Mouse (Mus musculus) left cerebral cortex, adult 8-10 months (tissue): ENCODE measurements around the gene H2-K1. TPM values are rescaled to one million over a fixed set of nuclear protein-coding genes. Genes with fewer than 3 reads are reported as not detected.

Experiments
- DNase-seq, 2 experiments: peaks; one replicate each; pipeline ENCODE4 v3.0.0; 2022; ENCODE audit warnings: low spot score in 2 of 2
- microRNA-seq, 2 experiments: library from miRNA; unstranded; fragments of <30 nt; microRNA quantifications; one replicate each; pipeline ENCODE4 v1.2.0; 2022
- total RNA-seq, 4 experiments: library from RNA; stranded (reverse); gene quantifications; 2 replicates each; pipeline ENCODE4 v1.2.4; 2022

The H2-K1 gene
- total RNA-seq, 4 experiments from 2014 or later, result 31.2 to 66.9 (median 50.2) TPM

DNA sequence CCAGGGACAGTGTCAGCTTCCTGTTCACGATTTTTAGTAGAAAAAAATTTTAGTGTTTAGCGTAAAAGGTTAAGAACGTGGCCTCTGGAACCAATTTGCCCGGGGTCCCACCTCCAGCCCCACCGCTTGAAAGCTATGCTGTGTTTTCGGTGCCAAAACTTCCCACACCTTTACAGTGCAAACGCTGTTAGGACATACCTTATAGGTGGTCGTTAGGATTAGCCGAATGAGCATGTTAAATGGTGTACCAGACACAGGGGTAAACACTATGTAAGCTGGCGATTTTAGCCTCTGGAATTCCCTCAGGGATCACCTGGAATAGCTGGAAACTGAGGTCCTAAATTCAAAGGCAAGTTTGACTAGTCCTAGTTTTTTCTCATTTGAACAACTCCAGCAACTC lies 43.8 kb downstream of the H2-K1 start:
- DNase-seq, result no peak

DNA sequence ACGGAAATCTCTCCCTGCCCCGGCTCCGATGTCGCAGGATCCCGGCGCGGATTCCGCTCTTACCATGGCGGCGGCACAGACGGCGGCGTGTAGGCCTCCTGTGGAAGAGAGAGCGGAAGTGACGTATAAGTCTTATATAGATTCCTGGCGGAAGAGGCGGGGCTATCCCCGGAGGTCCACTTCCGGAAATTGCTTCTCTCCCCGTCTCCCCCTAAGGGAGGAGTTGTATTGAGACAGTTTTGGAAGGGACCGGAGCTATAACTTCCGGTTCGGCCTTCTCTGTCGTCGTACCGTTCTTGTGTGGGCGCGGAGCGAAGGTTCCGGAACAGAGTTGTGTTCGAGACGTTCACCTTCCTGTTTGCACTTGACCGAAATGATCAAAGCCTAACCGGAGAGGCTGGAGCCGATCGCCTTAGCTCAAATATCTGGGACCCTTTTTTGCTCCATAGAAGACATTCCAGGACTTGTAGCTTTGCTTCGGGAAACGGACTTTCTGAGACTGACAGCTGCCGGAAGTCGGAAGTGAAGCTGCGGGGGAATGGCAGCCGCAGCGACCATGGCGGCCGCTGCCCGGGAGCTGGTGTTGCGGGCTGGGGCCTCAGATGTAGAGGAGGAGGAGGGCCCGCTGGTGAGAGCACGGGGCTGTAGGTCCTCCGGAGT lies 44.5 kb downstream of the H2-K1 start, which contains the start of the genes Vps52 and Rps18:
Gene Vps52, plus strand, starts transcription at position 258 of the 660 bp plus-strand sequence.
Gene Rps18, minus strand, starts transcription at position 447 of the 660 bp plus-strand sequence.
- peak; percentile 92 to 97 for DNase-seq

DNA sequence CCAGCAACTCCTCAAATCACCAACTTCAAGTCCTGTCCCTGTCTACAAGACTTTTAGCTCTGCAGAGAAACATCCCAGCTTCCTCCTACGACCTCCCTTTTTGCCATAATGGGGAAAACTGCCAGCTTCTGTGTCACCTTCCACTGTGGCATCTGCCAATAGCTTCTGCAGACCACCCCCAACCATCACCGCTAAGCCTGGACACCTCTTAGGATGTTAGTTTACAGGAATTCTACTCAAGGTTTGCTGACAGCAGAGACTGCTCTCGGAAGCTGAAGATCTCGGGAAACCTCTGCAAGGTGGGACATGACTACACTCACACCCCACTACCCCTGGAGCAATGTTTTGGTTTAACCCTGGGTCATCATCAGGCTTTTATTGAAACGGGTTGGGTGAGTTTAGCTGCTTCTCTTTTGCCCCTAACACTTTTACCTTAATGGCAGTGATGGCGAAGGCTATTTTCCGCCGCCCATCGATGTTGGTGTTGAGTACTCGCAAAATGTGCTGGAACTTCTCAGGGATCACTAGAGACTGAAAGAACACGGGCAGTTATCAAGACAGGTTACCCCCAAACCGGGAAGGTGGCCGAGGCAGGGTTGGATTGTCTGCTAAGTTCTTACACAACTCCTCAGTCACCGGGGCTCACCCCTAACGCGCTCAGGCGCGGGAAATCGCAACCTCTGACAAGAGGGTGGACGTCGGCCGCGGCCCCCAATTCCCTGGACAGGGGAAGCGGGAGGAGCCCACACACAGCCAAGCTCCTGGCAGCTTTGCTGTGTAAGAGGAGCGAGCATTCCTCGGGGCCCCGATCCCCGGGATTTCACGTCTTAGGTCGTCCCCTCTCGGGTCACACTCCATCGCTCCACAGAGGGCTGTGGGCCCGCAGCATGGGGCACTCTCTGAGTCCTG lies 45.2 kb downstream of the H2-K1 start:
- DNase-seq, result no peak

DNA sequence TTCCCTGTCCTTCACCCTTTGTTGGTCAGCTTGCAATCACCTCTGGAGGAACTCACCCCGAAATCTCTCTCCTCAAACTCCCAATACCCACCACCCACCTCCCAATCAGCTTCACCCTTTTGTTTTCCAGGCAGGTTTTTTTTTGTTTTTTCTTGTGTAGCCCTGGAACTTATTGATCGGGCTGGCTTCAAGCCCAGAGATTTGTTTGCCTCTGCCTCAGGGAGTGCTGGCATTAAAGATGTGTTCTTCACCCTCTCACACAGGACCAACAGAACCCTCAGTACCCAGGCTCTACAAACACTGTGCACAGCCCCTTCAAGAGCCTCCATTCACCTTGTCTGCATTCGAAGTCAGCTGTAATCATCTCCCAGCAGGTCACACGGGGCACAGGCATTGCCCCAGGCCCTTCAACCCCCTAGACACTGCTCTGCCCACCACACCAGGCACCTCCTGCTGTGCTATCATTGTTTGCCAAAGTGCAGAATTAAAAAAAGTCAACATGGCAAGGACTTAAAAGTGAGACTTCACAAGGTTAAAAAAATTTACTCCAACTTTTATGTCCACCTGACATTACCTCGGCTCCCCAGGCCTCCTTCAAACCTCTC lies 46.1 kb downstream of the H2-K1 start:
- peak in 1 of 2 experiments; percentile 4 for DNase-seq

DNA sequence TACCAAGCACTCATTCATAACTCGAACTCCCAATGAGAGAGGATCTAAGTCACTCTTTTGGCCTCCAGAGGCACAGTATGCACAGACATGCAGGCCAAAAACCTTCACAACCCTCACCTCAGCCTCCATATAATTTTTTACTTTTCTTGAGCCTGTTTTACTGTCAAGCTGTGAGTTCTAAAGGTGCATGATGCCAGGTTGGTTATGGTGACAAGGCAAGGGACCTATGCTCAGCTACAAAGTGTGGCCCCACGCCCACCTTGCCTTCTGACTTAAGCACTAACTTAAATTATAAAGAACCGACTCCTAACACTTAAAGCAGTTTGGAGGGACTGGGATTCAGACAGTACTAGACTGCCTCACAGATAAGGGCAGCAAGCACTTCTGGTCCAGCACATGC lies 46.8 kb downstream of the H2-K1 start:
- no peak for DNase-seq

DNA sequence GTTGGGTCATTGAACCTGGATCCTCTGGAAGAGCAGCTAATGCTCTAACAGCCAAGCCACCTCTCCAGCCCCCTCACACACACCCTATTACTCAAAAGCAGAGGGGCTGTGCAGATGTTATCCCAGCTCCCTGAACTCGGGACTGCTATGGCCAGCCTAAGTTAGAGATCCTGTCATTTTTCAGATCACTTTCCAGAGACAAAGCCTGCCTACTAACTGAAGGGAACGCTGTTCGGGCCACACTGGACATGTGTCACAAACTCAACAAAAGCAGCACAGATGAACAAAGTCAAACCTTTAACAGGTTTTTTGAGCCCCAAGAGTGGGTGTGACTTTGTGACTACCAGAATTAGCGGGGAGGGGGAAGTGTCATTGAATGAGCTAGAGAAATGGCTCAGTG lies 47.3 kb downstream of the H2-K1 start:
- DNase-seq, result peak in 1 of 2 experiments; percentile 5

DNA sequence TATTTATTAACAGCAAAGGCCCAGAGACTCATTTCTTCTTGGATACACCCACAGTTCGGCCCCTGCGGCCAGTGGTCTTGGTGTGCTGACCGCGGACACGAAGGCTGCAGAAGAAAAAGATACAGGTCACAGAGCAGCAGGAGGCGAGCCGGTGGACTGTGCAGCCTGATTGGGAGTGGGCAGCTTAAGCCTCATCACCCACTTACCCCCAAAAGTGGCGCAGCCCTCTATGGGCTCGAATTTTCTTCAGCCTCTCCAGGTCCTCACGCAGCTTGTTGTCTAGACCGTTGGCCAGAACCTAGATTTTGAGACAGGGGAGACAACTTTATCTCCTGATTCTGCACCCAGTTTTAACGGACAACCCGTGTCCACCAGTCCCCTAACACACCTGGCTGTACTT lies 48.1 kb downstream of the H2-K1 start:
- peak in 1 of 2 experiments; percentile 12 for DNase-seq

DNA sequence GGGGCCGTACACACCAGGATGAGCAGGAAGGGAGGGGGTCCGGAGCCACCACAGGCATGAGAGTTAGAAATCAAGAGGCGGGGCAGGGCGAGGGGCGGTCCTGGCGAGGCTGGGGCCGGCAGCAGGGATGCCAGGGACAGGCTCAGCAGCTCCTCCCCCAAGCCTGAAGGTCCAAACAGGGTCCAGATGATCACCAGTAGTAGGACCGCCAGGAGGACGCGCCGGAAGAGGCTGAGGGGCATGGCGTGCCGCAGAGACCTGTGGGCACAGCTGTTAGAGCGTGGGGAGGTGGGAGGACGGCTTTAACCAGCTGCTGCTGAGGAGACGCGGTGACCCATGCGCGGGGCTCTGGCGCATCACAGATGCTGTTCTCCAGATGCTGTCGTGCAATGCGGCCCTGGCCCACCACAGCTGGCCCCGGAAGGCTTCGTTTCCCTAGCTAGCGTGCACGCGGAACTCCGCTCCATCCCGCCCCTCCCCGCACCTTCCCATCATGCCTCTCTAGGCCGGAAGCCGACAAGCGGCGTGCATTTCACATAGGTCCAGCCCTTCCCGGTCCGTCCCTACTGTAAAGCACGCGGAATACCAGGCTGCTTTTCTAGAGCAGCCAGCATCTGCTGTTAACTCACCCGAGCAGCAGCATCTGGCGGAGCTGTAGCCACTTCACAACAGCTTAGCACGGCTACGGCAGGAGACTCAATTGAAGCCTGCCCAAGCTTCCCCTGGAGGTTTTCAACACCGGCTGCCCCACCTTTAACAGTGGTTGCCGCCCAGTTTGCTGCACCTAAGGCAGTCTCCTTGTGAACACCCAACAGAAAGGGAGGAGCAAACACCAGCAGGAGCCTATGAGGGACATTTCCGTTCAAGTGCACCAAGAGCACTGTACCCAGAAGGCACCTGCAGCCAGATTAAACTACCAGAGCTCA lies 48.9 kb downstream of the H2-K1 start, which contains the start of gene B3galt4:
Gene B3galt4, minus strand, starts transcription at position 468 of the 926 bp plus-strand sequence.
- DNase-seq, result peak; percentile 59 to 71

DNA sequence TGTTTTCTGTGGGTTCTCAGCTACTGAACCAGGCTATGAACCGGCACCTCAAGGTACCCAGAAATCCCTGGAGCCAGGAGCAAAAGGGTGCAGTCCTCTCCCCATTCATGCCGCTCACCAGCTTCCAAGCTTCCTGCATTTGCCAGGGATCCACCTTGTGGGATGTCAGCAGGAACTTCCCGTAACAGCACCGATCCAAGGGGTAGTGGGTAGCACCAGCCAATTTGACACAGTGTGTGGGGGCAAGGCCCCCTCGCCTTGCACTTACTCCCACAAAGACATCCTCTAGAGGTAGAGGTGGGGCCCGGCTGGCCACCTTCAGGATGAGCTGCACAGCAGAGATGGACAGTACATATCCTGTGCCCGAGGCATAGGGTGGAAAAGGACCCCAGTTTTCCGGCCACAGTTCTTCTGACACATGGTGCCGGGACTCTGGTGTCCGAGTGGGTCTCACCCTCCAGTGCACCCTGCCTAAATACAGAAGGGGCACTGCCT lies 50.0 kb downstream of the H2-K1 start:
- DNase-seq, result no peak

DNA sequence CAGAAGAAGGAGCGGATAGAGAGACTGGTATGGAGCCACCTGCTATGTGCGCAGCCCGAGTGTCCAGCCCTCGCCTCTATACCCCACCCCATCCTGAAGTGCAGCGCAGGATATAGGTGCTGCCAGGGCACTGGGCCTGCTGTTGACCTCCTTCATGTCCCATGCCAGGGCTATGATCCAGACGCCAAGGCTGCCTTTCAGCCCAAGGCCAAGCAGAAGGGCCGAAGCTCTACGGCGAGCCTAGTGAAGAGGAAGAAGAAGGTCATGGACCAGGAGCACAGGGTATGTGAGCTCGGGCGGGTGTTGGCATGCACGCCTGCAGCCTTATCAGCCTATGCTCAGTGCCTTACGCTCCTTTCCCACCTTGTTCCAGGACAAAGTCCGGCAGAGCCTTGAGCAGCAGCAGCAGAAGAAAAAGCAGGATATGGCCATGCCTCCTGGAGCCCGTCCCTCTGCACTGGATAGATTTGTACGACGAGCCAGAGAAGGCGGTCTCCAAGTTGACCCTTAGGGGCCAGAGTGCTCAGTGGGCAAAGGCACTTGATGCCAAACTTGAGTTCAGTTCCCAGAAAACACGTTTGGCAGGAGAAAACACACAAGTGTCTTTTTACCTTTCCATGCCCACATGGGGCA lies 51.1 kb downstream of the H2-K1 start:
- DNase-seq, result no peak

DNA sequence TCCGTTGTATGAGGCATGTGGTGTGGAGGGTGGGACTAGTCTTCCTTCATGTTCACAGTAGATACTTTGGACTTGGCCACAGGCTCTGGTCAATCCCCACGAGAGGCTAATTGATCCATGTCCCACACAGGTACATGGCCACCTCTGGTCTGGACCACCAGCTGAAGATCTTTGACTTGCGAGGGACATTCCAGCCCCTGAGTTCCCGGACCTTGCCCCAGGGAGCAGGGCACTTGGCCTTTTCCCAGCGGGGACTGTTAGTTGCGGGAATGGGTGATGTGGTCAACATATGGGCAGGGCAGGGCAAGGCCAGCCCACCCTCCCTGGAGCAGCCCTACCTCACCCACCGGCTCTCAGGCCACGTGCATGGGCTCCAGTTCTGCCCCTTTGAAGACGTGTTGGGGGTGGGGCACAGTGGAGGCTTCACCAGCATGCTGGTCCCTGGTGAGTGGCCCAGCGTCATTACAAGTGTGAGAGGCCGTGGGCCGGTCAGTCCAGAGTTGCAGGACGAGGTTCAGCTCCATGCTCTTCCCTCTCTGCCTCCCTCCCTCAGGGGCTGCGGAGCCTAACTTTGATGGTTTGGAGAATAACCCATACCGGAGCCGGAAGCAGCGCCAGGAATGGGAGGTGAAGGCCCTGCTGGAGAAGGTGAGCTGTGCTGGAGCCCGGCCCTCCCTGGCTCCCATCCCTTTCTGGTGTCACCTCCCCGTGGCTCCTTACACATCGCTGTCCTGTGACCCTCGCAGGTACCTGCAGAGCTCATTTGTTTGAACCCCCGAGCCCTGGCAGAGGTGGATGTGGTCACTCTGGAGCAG lies 51.9 kb downstream of the H2-K1 start:
- DNase-seq, result no peak

DNA sequence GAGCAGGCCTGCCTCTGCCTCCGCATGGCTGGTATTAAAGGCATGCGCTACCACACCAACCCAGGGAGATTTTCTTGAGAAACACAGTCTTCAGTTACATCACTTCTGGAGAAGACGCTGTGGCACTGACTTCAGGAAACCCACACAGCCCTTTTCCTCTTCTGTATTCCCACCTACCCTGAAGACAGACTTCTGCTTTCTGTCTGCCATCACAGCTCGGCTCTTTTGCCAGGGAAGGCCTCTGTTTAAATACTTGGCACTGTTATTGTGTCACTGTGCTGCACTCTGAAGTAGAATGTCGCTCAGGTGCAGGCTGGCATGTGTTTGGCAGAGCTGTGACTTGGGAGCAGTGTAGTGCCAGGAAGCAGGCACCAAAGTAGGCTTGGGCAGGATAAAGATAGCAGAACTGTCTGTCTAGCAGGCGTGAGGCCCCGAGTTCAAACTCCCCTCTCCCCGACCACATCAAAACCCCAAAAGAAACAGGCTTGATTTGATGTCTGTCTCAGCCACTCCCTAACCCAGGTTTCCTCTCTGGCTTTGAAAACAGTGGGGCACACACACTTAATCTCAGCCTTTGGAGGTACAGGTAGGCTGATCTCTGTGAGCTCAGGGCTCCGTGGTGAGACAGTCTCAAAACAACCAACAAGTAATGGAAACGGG lies 52.6 kb downstream of the H2-K1 start:
- DNase-seq, result no peak

Small RNA genes lying within 50 kb of the gene (microRNA-seq; reads per million reads assigned to microRNA genes)
- gene Mir219a-1, result 0 reads per million in 2 experiments
- 0 reads per million in 2 experiments for gene Mir219c

Other genes starting within 250 kb of the H2-K1 start
- 100 to 1,000 TPM; 351 to 365 (median 357) TPM for gene Rab11b, start 239.8 kb downstream of the H2-K1 start, total RNA-seq
- gene Angptl4, start 218.5 kb downstream of the H2-K1 start, total RNA-seq, result 1 to 10 TPM; 2.3 to 3.2 (median 2.5) TPM
- gene Kank3, start 189.8 kb downstream of the H2-K1 start, total RNA-seq, result 10 to 100 TPM; 27.6 to 33.8 (median 31.5) TPM
- 100 to 1,000 TPM; 672 to 810 (median 775) TPM for gene Rps28, start 175.8 kb downstream of the H2-K1 start, total RNA-seq
- gene Ndufa7, start 175.8 kb downstream of the H2-K1 start, total RNA-seq, result 100 to 1,000 TPM; 193 to 206 (median 201) TPM
- gene Cd320, start 157.3 kb downstream of the H2-K1 start, total RNA-seq, result 10 to 100 TPM; 23.3 to 27.1 (median 24.8) TPM
- gene Gm7029, start 126.5 kb downstream of the H2-K1 start, total RNA-seq, result not detected
- 1 to 10 TPM; 2.0 to 3.0 (median 2.9) TPM for gene Kifc1, start 109.7 kb downstream of the H2-K1 start, total RNA-seq
- gene Platr17, start 95.2 kb downstream of the H2-K1 start, total RNA-seq, result 1 to 10 TPM in 2 of 4 experiments, not detected in 2; 1.3 to 1.6 TPM
- 10 to 100 TPM; 24.0 to 31.9 (median 27.1) TPM for gene Daxx, start 90.9 kb downstream of the H2-K1 start, total RNA-seq
- 10 to 100 TPM; 53.0 to 74.3 (median 56.5) TPM for gene Tapbp, start 84.4 kb downstream of the H2-K1 start, total RNA-seq
- 10 to 100 TPM; 36.8 to 44.6 (median 41.3) TPM for gene Zbtb22, start 84.4 kb downstream of the H2-K1 start, total RNA-seq
- gene Rgl2, start 70.8 kb downstream of the H2-K1 start, total RNA-seq, result 10 to 100 TPM; 48.9 to 73.4 (median 60.6) TPM
- gene Pfdn6, start 60.0 kb downstream of the H2-K1 start, total RNA-seq, result 100 to 1,000 TPM in 1 of 4 experiments, 10 to 100 TPM in 3; 81.6 to 112 (median 95.7) TPM
- 10 to 100 TPM; 10.9 to 14.7 (median 13.7) TPM for gene Wdr46, start 59.7 kb downstream of the H2-K1 start, total RNA-seq
- 1 to 10 TPM; 5.8 to 6.9 (median 6.2) TPM for gene B3galt4, start 48.9 kb downstream of the H2-K1 start, total RNA-seq
- 10 to 100 TPM; 70.6 to 79.6 (median 72.8) TPM for gene Vps52, start 44.5 kb downstream of the H2-K1 start, total RNA-seq
- gene Rps18, start 44.3 kb downstream of the H2-K1 start, total RNA-seq, result 100 to 1,000 TPM; 328 to 351 (median 339) TPM
- gene Ring1, start 24.3 kb upstream of the H2-K1 start, total RNA-seq, result 10 to 100 TPM; 31.4 to 43.5 (median 36.1) TPM
- gene H2-Ke6, start 27.7 kb upstream of the H2-K1 start, total RNA-seq, result 10 to 100 TPM; 45.6 to 50.2 (median 46.4) TPM
- 10 to 100 TPM; 91.2 to 98.6 (median 95.0) TPM for gene Slc39a7, start 31.3 kb upstream of the H2-K1 start, total RNA-seq
- gene Rxrb, start 31.5 kb upstream of the H2-K1 start, total RNA-seq, result 10 to 100 TPM; 72.8 to 87.6 (median 78.1) TPM
- gene Col11a2, start 39.1 kb upstream of the H2-K1 start, total RNA-seq, result 10 to 100 TPM; 12.6 to 18.0 (median 16.8) TPM
- 1 to 10 TPM in 2 of 4 experiments, under 1 TPM in 1, not detected in 1; 0.44 to 2.2 (median 1.7) TPM for gene H2-Oa, start 92.0 kb upstream of the H2-K1 start, total RNA-seq
- 10 to 100 TPM; 20.7 to 35.3 (median 30.7) TPM for gene H2-DMa, start 119.2 kb upstream of the H2-K1 start, total RNA-seq
- 100 to 1,000 TPM; 181 to 210 (median 190) TPM for gene Brd2, start 122.3 kb upstream of the H2-K1 start, total RNA-seq
- 1 to 10 TPM in 3 of 4 experiments, under 1 TPM in 1; 0.84 to 3.5 (median 2.0) TPM for gene H2-DMb2, start 143.0 kb upstream of the H2-K1 start, total RNA-seq
- gene H2-DMb1, start 152.7 kb upstream of the H2-K1 start, total RNA-seq, result 1 to 10 TPM; 2.2 to 7.1 (median 3.5) TPM
- gene Tap1, start 187.2 kb upstream of the H2-K1 start, total RNA-seq, result 1 to 10 TPM; 3.0 to 8.6 (median 4.6) TPM
- 1 to 10 TPM; 2.6 to 3.2 (median 3.0) TPM for gene Psmb9, start 187.4 kb upstream of the H2-K1 start, total RNA-seq
- gene Psmb8, start 197.4 kb upstream of the H2-K1 start, total RNA-seq, result 10 to 100 TPM in 1 of 4 experiments, 1 to 10 TPM in 3; 4.0 to 12.1 (median 7.1) TPM
- 10 to 100 TPM; 10.2 to 18.0 (median 16.3) TPM for gene Tap2, start 203.2 kb upstream of the H2-K1 start, total RNA-seq
- 1 to 10 TPM in 2 of 4 experiments, under 1 TPM in 2; 0.54 to 1.3 (median 0.90) TPM for gene H2-Ob, start 238.6 kb upstream of the H2-K1 start, total RNA-seq